Mouse (Mus musculus): ENCODE measurements at regions not wholly inside any gene's neighbourhood (a gene's known extent, or its start where the extent isn't known, plus 50 kb on each side); places are given as distances from the start of the nearest gene placed in this dataset.

DNA sequence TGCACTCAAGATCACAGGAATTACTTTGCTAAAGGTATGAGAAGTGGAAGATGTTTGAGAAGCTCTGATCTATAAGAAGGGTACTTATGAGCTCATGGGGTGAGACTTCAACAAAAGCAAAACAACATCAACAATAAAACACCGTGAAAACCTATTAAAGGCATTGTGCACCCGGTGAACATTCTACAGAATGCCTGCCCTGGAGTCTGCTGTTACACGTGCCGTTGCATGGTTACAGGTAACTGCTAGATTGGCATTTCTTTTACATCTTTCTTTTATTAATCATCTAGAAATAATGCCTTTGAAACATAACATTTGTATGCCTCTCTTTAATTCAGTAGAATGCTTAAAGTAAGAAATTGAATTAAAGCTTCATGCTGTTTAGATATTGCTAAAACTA is 661.0 kb downstream of the Pcdh18 start:
- peak; percentile 87 for DNase-seq (ENCODE audit: low spot score, missing footprints)
- no peak overlapping the region for H3K27ac ChIP-seq (ENCODE audit: low read depth, low read length)
- H3K9ac ChIP-seq (ENCODE audit: low read length) = no peak overlapping the region
- no peak overlapping the region for H3K4me2 ChIP-seq
- peak; percentile 58; the same call in 1 of the 2 replicates for ATAC-seq (ENCODE audit: low FRiP score)
- H3K4me3 ChIP-seq (ENCODE audit: low read depth, low read length) = no peak overlapping the region
- no peaks in the 10 kb centered on the region for H3K36me3 ChIP-seq (ENCODE audit: control insufficient read depth, insufficient read depth, low read length)
- no peaks in the 10 kb centered on the region; the same call in 1 of the 2 replicates for H3K4me1 ChIP-seq (ENCODE audit: control insufficient read depth, insufficient read depth, low read length)
- peaks cover 11% of the 10 kb centered on the region; the same call in 1 of the 2 replicates for H3K27me3 ChIP-seq (ENCODE audit: control insufficient read depth, insufficient read depth, low read length)
- 35% methylated on average over 4 of the region's 4 CpGs for WGBS
- H3K9me3 ChIP-seq (ENCODE audit: control insufficient read depth, low read length) = no peaks in the 10 kb centered on the region

DNA sequence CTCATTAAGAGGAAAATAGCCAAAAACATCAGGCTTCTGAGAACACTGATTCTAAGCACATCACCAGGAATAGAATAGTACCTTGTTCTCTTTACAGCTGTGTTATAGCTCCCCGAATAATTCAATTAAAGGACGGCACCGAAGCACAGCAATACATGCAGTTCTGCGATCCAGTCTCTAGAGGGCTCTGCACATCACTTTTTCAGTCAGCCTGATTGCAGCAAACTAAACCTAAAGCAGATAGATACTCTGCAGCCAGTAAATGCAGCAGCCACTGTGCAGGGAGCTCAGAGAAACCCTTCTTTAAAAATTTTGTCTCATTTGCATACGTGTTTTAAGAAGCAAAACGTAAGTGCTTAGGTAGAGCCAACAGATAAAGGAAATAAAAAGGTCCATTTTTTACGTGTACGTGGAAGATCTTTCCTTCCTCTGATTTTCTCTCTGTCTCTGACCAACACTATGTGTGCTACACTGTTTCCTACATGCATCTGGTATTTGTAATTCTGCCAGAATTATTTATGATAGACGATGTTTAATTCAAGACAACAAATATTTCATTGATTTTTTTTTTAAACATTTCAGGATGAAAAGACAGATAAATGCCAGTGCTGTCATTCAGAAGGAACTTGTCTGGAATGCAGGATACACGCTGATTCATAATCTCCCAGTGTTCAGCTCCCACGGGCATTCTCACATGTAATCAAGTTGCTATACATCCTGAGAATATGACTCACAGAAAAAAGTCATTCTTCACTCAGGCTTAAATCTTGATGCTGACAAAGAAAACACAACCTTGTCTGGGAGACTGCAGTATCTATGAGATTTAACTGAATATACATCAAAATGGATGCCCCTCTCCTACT is 663.1 kb downstream of the Pcdh18 start:
- Histone ChIP-seq H3K9ac (ENCODE audit: low read length) (no peak overlapping the region), H3K27ac (ENCODE audit: low read depth, low read length) (no peak overlapping the region), H3K9me3 (ENCODE audit: control insufficient read depth, low read length) (no peaks in the 10 kb centered on the region), H3K4me3 (ENCODE audit: low read depth, low read length) (no peak overlapping the region), H3K27me3 (ENCODE audit: control insufficient read depth, insufficient read depth, low read length) (peaks cover 11% of the 10 kb centered on the region; the same call in 1 of the 2 replicates), H3K36me3 (ENCODE audit: control insufficient read depth, insufficient read depth, low read length) (no peaks in the 10 kb centered on the region), H3K4me2 (no peak overlapping the region), H3K4me1 (ENCODE audit: control insufficient read depth, insufficient read depth, low read length) (no peaks in the 10 kb centered on the region; the same call in 1 of the 2 replicates)
- ATAC-seq (ENCODE audit: low FRiP score) = peak; percentile 79
- peak; percentile 94 for DNase-seq (ENCODE audit: low spot score, missing footprints)
- WGBS = 29% methylated on average over 11 of the region's 11 CpGs

DNA sequence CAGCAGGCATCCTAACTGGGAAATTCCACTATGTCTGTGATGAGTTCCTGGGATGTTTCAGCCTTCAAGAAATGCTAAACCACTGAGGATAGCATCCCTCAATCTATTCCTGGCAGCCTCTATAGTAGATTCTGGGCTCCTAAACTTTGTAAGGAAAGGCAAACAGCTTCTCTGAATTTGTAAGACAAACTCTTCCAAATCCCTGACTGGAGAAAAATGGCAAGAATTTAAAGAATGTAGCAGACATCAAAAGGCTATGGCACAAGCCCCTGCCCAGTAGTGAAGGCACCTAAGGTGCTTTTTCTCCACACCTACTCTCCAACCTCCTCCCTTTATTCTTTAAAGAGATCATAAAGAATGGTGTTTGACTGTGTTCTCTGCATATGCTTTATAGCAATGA is 688.3 kb downstream of the Pcdh18 start:
- Histone ChIP-seq H3K4me3 (ENCODE audit: low read depth, low read length) (no peak overlapping the region), H3K4me2 (no peak overlapping the region), H3K36me3 (ENCODE audit: control insufficient read depth, insufficient read depth, low read length) (no peaks in the 10 kb centered on the region), H3K4me1 (ENCODE audit: control insufficient read depth, insufficient read depth, low read length) (no peaks in the 10 kb centered on the region), H3K27me3 (ENCODE audit: control insufficient read depth, insufficient read depth, low read length) (no peaks in the 10 kb centered on the region), H3K9ac (ENCODE audit: low read length) (no peak overlapping the region), H3K9me3 (ENCODE audit: control insufficient read depth, low read length) (no peaks in the 10 kb centered on the region), H3K27ac (ENCODE audit: low read depth, low read length) (no peak overlapping the region)
- ATAC-seq (ENCODE audit: low FRiP score) (no peak), DNase-seq (ENCODE audit: low spot score, missing footprints) (peak; percentile 35)

- Histone ChIP-seq H3K4me3 (ENCODE audit: low read depth, low read length) (no peak overlapping the region), H3K9ac (ENCODE audit: low read length) (no peak overlapping the region), H3K27ac (ENCODE audit: low read depth, low read length) (no peak overlapping the region), H3K27me3 (ENCODE audit: control insufficient read depth, insufficient read depth, low read length) (no peaks in the 10 kb centered on the region), H3K4me2 (no peak overlapping the region), H3K4me1 (ENCODE audit: control insufficient read depth, insufficient read depth, low read length) (no peaks in the 10 kb centered on the region), H3K9me3 (ENCODE audit: control insufficient read depth, low read length) (no peaks in the 10 kb centered on the region), H3K36me3 (ENCODE audit: control insufficient read depth, insufficient read depth, low read length) (no peaks in the 10 kb centered on the region)
- WGBS = 84% methylated on average over 9 of the region's 9 CpGs
- ATAC-seq (ENCODE audit: low FRiP score) (no peak), DNase-seq (ENCODE audit: low spot score, missing footprints) (peak; percentile 17)
Observed at GRCm38 (mm10) chr3:49062081-49062480, 695.0 kb downstream of the Pcdh18 start.

GRCm38 (mm10) chr3:49032981-49033380 is 724.1 kb downstream of the Pcdh18 start:
- H3K9ac ChIP-seq (ENCODE audit: low read length) = no peak overlapping the region
- H3K27me3 ChIP-seq (ENCODE audit: control insufficient read depth, insufficient read depth, low read length) = no peaks in the 10 kb centered on the region
- DNase-seq (ENCODE audit: low spot score, missing footprints) = no peak
- no peak overlapping the region for H3K4me3 ChIP-seq (ENCODE audit: low read depth, low read length)
- H3K4me2 ChIP-seq = no peak overlapping the region
- H3K27ac ChIP-seq (ENCODE audit: low read depth, low read length) = no peak overlapping the region
- H3K36me3 ChIP-seq (ENCODE audit: control insufficient read depth, insufficient read depth, low read length) = no peaks in the 10 kb centered on the region
- no peaks in the 10 kb centered on the region for H3K4me1 ChIP-seq (ENCODE audit: control insufficient read depth, insufficient read depth, low read length)
- WGBS = 84% methylated on average over 5 of the region's 5 CpGs
- H3K9me3 ChIP-seq (ENCODE audit: control insufficient read depth, low read length) = no peaks in the 10 kb centered on the region
- ATAC-seq (ENCODE audit: low FRiP score) = no peak

DNA sequence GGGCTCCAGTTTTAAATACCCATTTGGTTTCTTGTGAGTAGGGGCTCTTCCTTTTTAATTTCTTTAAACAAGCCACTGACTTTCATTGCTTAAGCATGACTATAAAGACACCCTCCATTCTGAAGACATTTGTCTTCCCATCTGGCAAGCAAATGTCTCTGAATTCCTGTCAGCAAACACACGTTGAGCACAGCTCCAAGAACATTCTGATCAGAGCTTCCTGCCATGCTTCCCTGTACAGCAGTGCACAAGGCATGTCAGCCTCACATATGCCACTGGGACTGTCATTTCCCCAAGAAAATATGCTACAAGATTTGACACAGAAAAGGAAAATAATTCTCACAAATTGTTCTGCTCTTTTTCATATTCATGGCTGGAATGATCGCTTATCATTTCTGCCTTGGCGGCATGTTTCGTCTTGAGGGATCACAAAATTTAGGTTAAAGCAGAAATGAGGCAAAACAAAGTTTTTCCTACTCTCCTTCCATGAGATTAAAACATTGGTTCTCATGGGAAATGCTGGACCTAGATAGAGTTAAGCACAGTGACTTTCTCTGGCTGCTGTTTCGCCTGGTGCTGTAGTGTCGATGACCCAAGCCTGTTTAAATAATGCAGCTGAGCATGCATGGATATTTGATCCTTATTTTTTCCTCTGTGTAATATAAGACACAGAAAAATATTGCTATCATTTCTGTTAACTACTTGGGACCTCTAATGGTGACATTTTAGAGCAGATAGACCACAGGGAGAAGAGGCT is 747.7 kb downstream of the Pcdh18 start:
- no peak for DNase-seq (ENCODE audit: low spot score, missing footprints)
- H3K9ac ChIP-seq (ENCODE audit: low read length) = no peak overlapping the region
- ATAC-seq (ENCODE audit: low FRiP score) = no peak
- no peak overlapping the region for H3K27ac ChIP-seq (ENCODE audit: low read depth, low read length)
- H3K4me2 ChIP-seq = no peak overlapping the region
- no peak overlapping the region for H3K4me3 ChIP-seq (ENCODE audit: low read depth, low read length)
- no peaks in the 10 kb centered on the region for H3K4me1 ChIP-seq (ENCODE audit: control insufficient read depth, insufficient read depth, low read length)
- no peaks in the 10 kb centered on the region for H3K36me3 ChIP-seq (ENCODE audit: control insufficient read depth, insufficient read depth, low read length)
- H3K9me3 ChIP-seq (ENCODE audit: control insufficient read depth, low read length) = no peaks in the 10 kb centered on the region
- no peaks in the 10 kb centered on the region for H3K27me3 ChIP-seq (ENCODE audit: control insufficient read depth, insufficient read depth, low read length)
- WGBS = 92% methylated on average over 6 of the region's 6 CpGs

Data from midbrain, embryonic 11.5 days (tissue).